8 mouse cellular contexts compared by ENCODE assay signal in the genomic region with DNA sequence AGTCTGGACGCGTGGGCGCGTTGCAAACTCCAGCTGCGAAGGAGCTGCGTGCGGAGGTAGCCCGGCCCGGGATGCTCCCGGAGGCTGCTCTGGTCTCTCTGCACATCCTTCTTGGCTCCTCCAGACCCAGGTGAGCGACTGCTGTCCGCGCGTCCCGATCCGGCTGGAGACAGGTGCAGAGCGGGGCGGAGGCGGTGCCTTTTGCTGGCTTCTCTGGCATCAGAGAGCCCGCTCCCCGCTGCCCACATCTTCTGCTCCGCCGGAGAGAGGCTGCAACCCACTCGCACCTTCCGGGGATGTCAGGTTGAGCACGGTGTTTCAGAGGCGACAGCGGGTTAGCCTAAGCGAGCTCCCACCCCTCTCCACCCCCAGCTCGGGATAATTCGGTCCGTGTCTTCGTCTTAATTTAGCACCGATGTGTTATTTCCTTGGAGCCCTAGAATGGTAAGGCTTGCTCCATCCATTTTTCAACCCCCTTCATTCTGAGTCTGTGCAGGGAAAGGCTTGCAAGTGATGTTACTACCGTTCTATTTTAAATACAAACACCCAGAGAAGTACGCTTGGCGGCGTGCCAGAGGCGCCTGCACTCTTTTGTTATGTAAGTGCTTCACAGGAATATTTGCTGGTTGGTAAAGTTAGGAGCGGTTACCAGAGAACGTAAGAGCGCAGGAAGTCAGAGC. TPM values are rescaled to one million over a fixed set of nuclear protein-coding genes. Genes with fewer than 3 reads are reported as not detected.
DNase-seq lines count a peak whose midpoint lies in the region; ATAC-seq lines count a peak whose summit lies in the region.

No protein-coding gene starts in this region.

- peaks cover 20% of the 10 kb centered on the region for H3K4me1 ChIP-seq in forebrain, embryonic 10.5 days
- H3K4me1 ChIP-seq in liver, embryonic 11.5 days (replicated peaks; ENCODE audit: control insufficient read depth, insufficient read depth, low read length): 0 out of 2 replicates have a peak, but pooled peaks cover 4% of the 10 kb centered on the region
- H3K4me1 ChIP-seq in neural tube, embryonic 13.5 days (replicated peaks): peaks cover 29% of the 10 kb centered on the region

- H3K27ac ChIP-seq in forebrain, embryonic 10.5 days: peak overlapping the region; percentile 64
- H3K27ac ChIP-seq in liver, embryonic 11.5 days (ENCODE audit: low read depth, low read length): no peak overlapping the region
- H3K27ac ChIP-seq in neural tube, embryonic 13.5 days (replicated peaks): peak overlapping the region; percentile 89

- H3K36me3 ChIP-seq in forebrain, embryonic 10.5 days (replicated peaks): no peaks in the 10 kb centered on the region
- H3K36me3 ChIP-seq in liver, embryonic 11.5 days (ENCODE audit: control insufficient read depth, insufficient read depth, low read length): no peaks in the 10 kb centered on the region
- no peaks in the 10 kb centered on the region for H3K36me3 ChIP-seq in neural tube, embryonic 13.5 days

- intact Hi-C loops in heart, postnatal 14 days (cut with DNase I): loop anchor here (1.0 to 5.0 kb wide), 2 partner anchors 175 to 282 kb away; no protein-coding TSS in a partner anchor

- H3K9ac ChIP-seq in liver, embryonic 11.5 days (ENCODE audit: low read depth, low read length): no peak overlapping the region
- H3K9ac ChIP-seq in neural tube, embryonic 13.5 days: peak overlapping the region; percentile 86

- under 1% methylated on average over 42 of the region's 42 CpGs for WGBS in forebrain, embryonic 10.5 days
- 4% methylated on average over 42 of the region's 42 CpGs for WGBS in liver, embryonic 11.5 days
- under 1% methylated on average over 42 of the region's 42 CpGs for WGBS in neural tube, embryonic 13.5 days

- no peak; the same call in 1 of the 2 replicates for ATAC-seq in liver, embryonic 11.5 days (replicated peaks; ENCODE audit: low FRiP score)
- peak; percentile 70 for ATAC-seq in neural tube, embryonic 13.5 days (ENCODE audit: low read depth)

- peaks cover 51% of the 10 kb centered on the region for H3K27me3 ChIP-seq in forebrain, embryonic 10.5 days (ENCODE audit: poor library complexity, severe bottlenecking)
- H3K27me3 ChIP-seq in liver, embryonic 11.5 days (replicated peaks; ENCODE audit: control insufficient read depth, insufficient read depth, low read length): peaks cover 39% of the 10 kb centered on the region
- peaks cover 25% of the 10 kb centered on the region for H3K27me3 ChIP-seq in neural tube, embryonic 13.5 days

- H3K4me3 ChIP-seq in forebrain, embryonic 10.5 days: peak overlapping the region; percentile 68
- peak overlapping the region; percentile 52 for H3K4me3 ChIP-seq in liver, embryonic 11.5 days (ENCODE audit: low read depth, low read length)
- peak overlapping the region; percentile 74 for H3K4me3 ChIP-seq in neural tube, embryonic 13.5 days

- H3K9me3 ChIP-seq in forebrain, embryonic 10.5 days: no peaks in the 10 kb centered on the region
- no peaks in the 10 kb centered on the region for H3K9me3 ChIP-seq in liver, embryonic 11.5 days (ENCODE audit: control insufficient read depth, low read length)
- no peaks in the 10 kb centered on the region for H3K9me3 ChIP-seq in neural tube, embryonic 13.5 days

- DNase-seq in urinary bladder, adult 2 months (ENCODE audit: low spot score): peak; percentile 28
- DNase-seq in urinary bladder, postnatal 4 days (ENCODE audit: low spot score in 2 of 2): no peak
- peak; percentile 38 for DNase-seq in forebrain, embryonic 10.5 days (ENCODE audit: extremely low spot score, low spot score)
- peak; percentile 59 to 64 for DNase-seq in heart, postnatal 14 days
- peak; percentile 48 to 71 for DNase-seq in kidney, postnatal 36 days
- peak; percentile 36 for DNase-seq in liver, embryonic 11.5 days (ENCODE audit: low spot score)
- no peak for DNase-seq in c-Kit-positive CD71-positive TER-119-positive erythroid progenitor cells, embryonic 14.5 days (ENCODE audit: low spot score)

- H3K4me2 ChIP-seq in liver, embryonic 11.5 days: peak overlapping the region; percentile 79
- H3K4me2 ChIP-seq in neural tube, embryonic 13.5 days: peak overlapping the region; percentile 88

RNA-seq across cellular contexts. Expression of a gene that starts 0.6 kb away (rescaled TPM):
- polyA plus RNA-seq in urinary bladder, adult 2 months (2012; rRNA removed): 5.3 and 8.2 TPM in 2 replicates
- polyA plus RNA-seq in forebrain, embryonic 10.5 days (2016; fragmentation: Nextera tagmentation; extraction: Ambion mirVana): 2.0 and 3.5 TPM in 2 replicates
- total RNA-seq in heart, postnatal 14 days (2021): 10 to 100 TPM; 76.9 to 89.0 TPM
- polyA plus RNA-seq in liver, embryonic 11.5 days (2014; fragmentation: Nextera tagmentation; extraction: Ambion mirVana): 3.2 and 3.9 TPM in 2 replicates
- polyA plus RNA-seq in neural tube, embryonic 13.5 days (2015; fragmentation: Nextera tagmentation; extraction: Ambion mirVana): 50.0 and 54.2 TPM in 2 replicates

Comparison
In these comparisons a context has a peak if more than half of its experiments do, and no peak if none do; other contexts are left out.
1. DNase-seq: peak in urinary bladder, adult 2 months (single experiment), forebrain, embryonic 10.5 days (single experiment), heart, postnatal 14 days (2 of 2), kidney, postnatal 36 days (2 of 2) and liver, embryonic 11.5 days (single experiment); none in urinary bladder, postnatal 4 days (0 of 2) and c-Kit-positive CD71-positive TER-119-positive erythroid progenitor cells, embryonic 14.5 days (single experiment).
2. Peak in every context shown above with its lines, with median percentiles within 50 percentile points of each other: H3K4me3 ChIP-seq.